Mouse (Mus musculus) monocyte, adult 5-6 weeks (primary cell): Measurements from ENCODE around the gene Kcnip4. TPM values are rescaled to one million over a fixed set of nuclear protein-coding genes. Genes with fewer than 3 reads are reported as not detected.

Source experiments
- ATAC-seq: fragments of 153-309, 156-312 bp; replicated peaks from 2 replicates; pipeline ENCODE4 v1.8.0; 2017; ENCODE audit warnings: mild to moderate bottlenecking; ENCODE audit not compliant: low TSS enrichment, insufficient number of reproducible peaks, severe bottlenecking, poor library complexity, low FRiP score
- total RNA-seq: library from RNA; stranded (forward); fragments of 200-1000, 200-491, 200-594 nt; gene quantifications from 3 replicates; pipeline ENCODE4 v1.2.3, GENCODE M21; 2017

Gene Kcnip4
- total RNA-seq, 1 experiment from 2014 or later: not detected

- no peak for ATAC-seq
Measured at GRCm38 (mm10) chr5:48679733-48680595, 844.7 kb downstream of the Kcnip4 start.

GRCm38 (mm10) chr5:48662504-48662903, 862.2 kb downstream of the Kcnip4 start:
- ATAC-seq: no peak

- no peak for ATAC-seq
Measured at GRCm38 (mm10) chr5:48659975-48660374, 864.7 kb downstream of the Kcnip4 start.

- no peak for ATAC-seq
Measured at GRCm38 (mm10) chr5:48650496-48650895, 874.2 kb downstream of the Kcnip4 start.

GRCm38 (mm10) chr5:48636675-48637074, 888.0 kb downstream of the Kcnip4 start:
- ATAC-seq: no peak

GRCm38 (mm10) chr5:48633631-48634030, 891.1 kb downstream of the Kcnip4 start:
- ATAC-seq: no peak

- ATAC-seq: no peak
Measured at GRCm38 (mm10) chr5:48623370-48623769, 901.3 kb downstream of the Kcnip4 start.

GRCm38 (mm10) chr5:48606916-48607315, 917.8 kb downstream of the Kcnip4 start:
- no peak for ATAC-seq

- no peak for ATAC-seq
Measured at GRCm38 (mm10) chr5:48606281-48606680, 918.4 kb downstream of the Kcnip4 start.

- no peak for ATAC-seq
Measured at GRCm38 (mm10) chr5:48599481-48600040, 925.1 kb downstream of the Kcnip4 start.

- no peak for ATAC-seq
Measured at GRCm38 (mm10) chr5:48588014-48588413, 936.7 kb downstream of the Kcnip4 start.

GRCm38 (mm10) chr5:48583431-48583830, 941.3 kb downstream of the Kcnip4 start:
- no peak for ATAC-seq

GRCm38 (mm10) chr5:48563996-48564587, 960.6 kb downstream of the Kcnip4 start:
- no peak for ATAC-seq

- ATAC-seq: no peak
Measured at GRCm38 (mm10) chr5:48551753-48552152, 973.0 kb downstream of the Kcnip4 start.

- no peak for ATAC-seq
Measured at GRCm38 (mm10) chr5:48545825-48546224, 978.9 kb downstream of the Kcnip4 start.

GRCm38 (mm10) chr5:48544784-48545734, 979.6 kb downstream of the Kcnip4 start:
- no peak for ATAC-seq

GRCm38 (mm10) chr5:48518035-48518434, 1006.7 kb downstream of the Kcnip4 start:
- no peak for ATAC-seq

GRCm38 (mm10) chr5:48513354-48513753, 1011.4 kb downstream of the Kcnip4 start:
- no peak for ATAC-seq

GRCm38 (mm10) chr5:48511357-48511756, 1013.4 kb downstream of the Kcnip4 start:
- no peak for ATAC-seq
